Mouse (Mus musculus): ENCODE data around the gene Klrk1.
"Not testable (repeated sequence)": the region's sequence is repeated elsewhere in the genome, so short reads cannot be mapped to it uniquely, and the experiment has no call there.

Gene Klrk1

GRCm38 (mm10) chr6:129623735-129624134 is at the start of gene Klrk1:
Klrk1 (minus strand) TSS chr6:129623864.
- DNase-seq: no peak

- DNase-seq: not testable (repeated sequence)
Measured at GRCm38 (mm10) chr6:129661301-129661700, 37.6 kb upstream of the Klrk1 start.

- not testable (repeated sequence) for DNase-seq
Measured at GRCm38 (mm10) chr6:129660589-129660988, 36.9 kb upstream of the Klrk1 start, which contains the start of gene Klrc2. Klrc2 (minus strand) TSS chr6:129660689.

- not testable (repeated sequence) for DNase-seq
Measured at GRCm38 (mm10) chr6:129644054-129644453, 20.4 kb upstream of the Klrk1 start.

- DNase-seq: not testable (repeated sequence)
Measured at GRCm38 (mm10) chr6:129643237-129643636, 19.6 kb upstream of the Klrk1 start, which contains the start of gene Klrc3. Klrc3 (minus strand) TSS chr6:129643337.

GRCm38 (mm10) chr6:129631046-129631445 is 7.4 kb upstream of the Klrk1 start:
- DNase-seq: not testable (repeated sequence)

- DNase-seq: no peak
Measured at GRCm38 (mm10) chr6:129608372-129608771, 15.3 kb downstream of the Klrk1 start.

GRCm38 (mm10) chr6:129591508-129591907 is 32.2 kb downstream of the Klrk1 start, which contains the start of gene Klrd1:
Klrd1 (plus strand) TSS chr6:129591782.
- DNase-seq: no peak

- no peak for DNase-seq
Measured at GRCm38 (mm10) chr6:129583014-129583413, 40.6 kb downstream of the Klrk1 start.

GRCm38 (mm10) chr6:129581896-129582295 is 41.8 kb downstream of the Klrk1 start:
- no peak for DNase-seq

GRCm38 (mm10) chr6:129581274-129581673 is 42.4 kb downstream of the Klrk1 start:
- peak in 1 of 2 experiments; percentile 14 for DNase-seq

GRCm38 (mm10) chr6:129577605-129578004 is 46.1 kb downstream of the Klrk1 start, which contains the start of gene Klre1:
Klre1 (plus strand) TSS chr6:129577905.
- DNase-seq: no peak

GRCm38 (mm10) chr6:129575315-129575714 is 48.3 kb downstream of the Klrk1 start:
- no peak for DNase-seq

GRCm38 (mm10) chr6:129565257-129565656 is 58.4 kb downstream of the Klrk1 start:
- DNase-seq: no peak
